ENCODE assay signal across 10 mouse cellular contexts in the genomic region with DNA sequence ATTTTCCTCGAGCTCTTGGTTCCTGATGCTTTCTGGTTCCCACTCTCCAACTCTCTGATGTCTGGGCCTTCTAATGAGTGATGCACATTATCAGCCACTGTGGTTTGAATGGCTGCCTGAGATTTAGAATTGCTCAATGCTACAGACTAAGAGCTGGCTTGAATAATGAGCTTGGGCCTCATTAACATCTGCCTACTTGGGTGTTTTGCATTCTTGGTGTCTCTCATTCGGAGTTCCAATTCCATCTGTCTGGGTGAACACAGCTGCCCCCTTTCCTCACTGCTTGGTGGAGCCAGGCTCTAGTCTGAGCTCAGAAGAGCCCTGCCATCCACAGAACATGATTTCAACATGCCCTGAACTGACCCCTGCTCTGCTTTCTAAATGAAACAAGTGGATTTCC.
DNase-seq lines count a peak whose midpoint lies in the region; ATAC-seq and TF ChIP-seq lines count a peak whose summit lies in the region.
"Had no signal": no experiment of that assay in that cellular context is flagged by ENCODE, and none has a peak within 500 bp of the region (broad histone marks: within the 10 kb centered on the region; RNA-seq: fewer than 3 reads in every experiment).

No protein-coding gene starts in this region.

- no peak for TF ChIP-seq CTCF in lung, adult 2 months (IDR thresholded peaks at IDR 0.05; ENCODE audit: insufficient read depth, low read length)
- TF ChIP-seq CTCF in thymus, adult 2 months (IDR thresholded peaks at IDR 0.05; ENCODE audit: borderline replicate concordance, control insufficient read depth, extremely low read depth, insufficient read depth, low read length, poor library complexity) = no peak

- 0 out of 2 replicates have a peak, but pooled peaks have one; percentile 34 for ATAC-seq in lung, embryonic 16.5 days (ENCODE audit: low read depth)

- no peak overlapping the region for H3K27ac ChIP-seq in lung, embryonic 16.5 days (ENCODE audit: low read length)
- no peak overlapping the region for H3K27ac ChIP-seq in thymus, adult 2 months (ENCODE audit: control insufficient read depth, insufficient read depth, low read length)
- H3K27ac ChIP-seq: kidney, postnatal 0 days; liver, embryonic 14.5 days had no signal

- TF ChIP-seq POLR2A in lung, adult 2 months (IDR thresholded peaks at IDR 0.05; ENCODE audit: borderline replicate concordance, extremely low read depth, low read depth, low read length) = no peak
- TF ChIP-seq POLR2A in myocyte (IDR thresholded peaks at IDR 0.05; ENCODE audit: insufficient read length, low read depth) = no peak
- no peak for TF ChIP-seq POLR2A in thymus, adult 2 months (IDR thresholded peaks at IDR 0.05; ENCODE audit: control insufficient read depth, extremely low read depth, insufficient read depth, low read length, poor library complexity)

- 35% methylated on average over 2 of the region's 2 CpGs for WGBS in lung, embryonic 16.5 days
- 55% methylated on average over 2 of the region's 2 CpGs for WGBS in lung, adult 2 months
- 91% methylated on average over 2 of the region's 2 CpGs for WGBS in thymus, adult 2 months

- no peaks in the 10 kb centered on the region for H3K9me3 ChIP-seq in lung, embryonic 16.5 days (ENCODE audit: control insufficient read depth, low read length)

- no peaks in the 10 kb centered on the region for H3K79me2 ChIP-seq in myocyte (ENCODE audit: control insufficient read depth, insufficient read depth)

- peak; percentile 19 for DNase-seq in adrenal gland, adult 2 months
- no peak for DNase-seq in adrenal gland, adult 8-10 months
- no peak for DNase-seq in lung, adult 2 months
- DNase-seq in heart, postnatal 25 days (ENCODE audit: low spot score) = peak; percentile 22
- DNase-seq in kidney, adult 9 months = no peak
- DNase-seq in thymus, adult 2 months = no peak

- H3K4me3 ChIP-seq in lung, embryonic 16.5 days (ENCODE audit: low read length) = no peak overlapping the region
- no peak overlapping the region for H3K4me3 ChIP-seq in lung, adult 2 months (replicated peaks; ENCODE audit: extremely low read depth, low read depth, low read length)
- H3K4me3 ChIP-seq in myocyte = no peak overlapping the region
- no peak overlapping the region for H3K4me3 ChIP-seq in thymus, adult 2 months (ENCODE audit: control insufficient read depth, insufficient read depth, low read length)

- H3K27me3 ChIP-seq in lung, embryonic 16.5 days (ENCODE audit: control insufficient read depth, insufficient read depth, low read depth, low read length) = no peaks in the 10 kb centered on the region
- no peaks in the 10 kb centered on the region for H3K27me3 ChIP-seq in myocyte (ENCODE audit: control insufficient read depth, insufficient read depth, insufficient read length)
- no peaks in the 10 kb centered on the region for H3K27me3 ChIP-seq in thymus, adult 2 months (ENCODE audit: control insufficient read depth, insufficient read depth, low read length)

- intact Hi-C loops in heart, postnatal 25 days (cut with DNase I) = no loop called here

- H3K9ac ChIP-seq in lung, embryonic 16.5 days (ENCODE audit: low read length) = no peak overlapping the region
- H3K9ac ChIP-seq: liver, embryonic 14.5 days had no signal

- H3K4me2 ChIP-seq in lung, embryonic 16.5 days (ENCODE audit: low read depth, low read length) = no peak overlapping the region
- no peak overlapping the region for H3K4me2 ChIP-seq in myocyte (ENCODE audit: low read depth)

- no peaks in the 10 kb centered on the region for H3K36me3 ChIP-seq in lung, embryonic 16.5 days (ENCODE audit: control insufficient read depth, insufficient read depth, low read length)
- no peaks in the 10 kb centered on the region for H3K36me3 ChIP-seq in myocyte (ENCODE audit: control insufficient read depth, insufficient read depth)
- H3K36me3 ChIP-seq in thymus, adult 2 months (ENCODE audit: control insufficient read depth, insufficient read depth, low read length) = no peaks in the 10 kb centered on the region

- H3K4me1 ChIP-seq in lung, embryonic 16.5 days (replicated peaks; ENCODE audit: control insufficient read depth, insufficient read depth, low read length) = peaks cover 23% of the 10 kb centered on the region
- H3K4me1 ChIP-seq in lung, adult 2 months (ENCODE audit: control insufficient read depth, insufficient read depth, low read length) = peaks cover 3% of the 10 kb centered on the region; the same call in 1 of the 2 replicates
- peaks cover 6% of the 10 kb centered on the region; the same call in 1 of the 2 replicates for H3K4me1 ChIP-seq in thymus, adult 2 months (replicated peaks; ENCODE audit: control insufficient read depth, insufficient read depth, low read length)

- no peak overlapping the region for H3ac ChIP-seq in myocyte (ENCODE audit: control insufficient read depth, insufficient read length)

TF ChIP-seq in myocyte, 11 proteins besides CTCF, POLR2A, EP300 and RAD21:
- TF ChIP-seq CEBPB (IDR thresholded peaks at IDR 0.05; ENCODE audit: insufficient read depth, poor library complexity, severe bottlenecking) (peak; percentile 81), MAX (IDR thresholded peaks at IDR 0.05; ENCODE audit: low read depth) (no peak), MYOG (IDR thresholded peaks at IDR 0.05; ENCODE audit: control insufficient read depth in 1 of 3, insufficient read depth in 1 of 3, insufficient read length in 2 of 3, low read depth in 2 of 3) (peak in 1 of 3 experiments; percentile 34), TCF3 (IDR thresholded peaks at IDR 0.05; ENCODE audit: insufficient read length, low read depth) (no peak), MYOD1 (IDR thresholded peaks at IDR 0.05; ENCODE audit: control insufficient read depth in 1 of 3, insufficient read length in 2 of 3, low read depth in 2 of 3) (peak in 2 of 3 experiments; percentile 33 to 40), SRF (IDR thresholded peaks at IDR 0.05; ENCODE audit: control insufficient read depth, insufficient read length, low read depth) (no peak), USF1 (IDR thresholded peaks at IDR 0.05; ENCODE audit: low read depth) (no peak), TCF12 (IDR thresholded peaks at IDR 0.05; ENCODE audit: insufficient read depth, poor library complexity, severe bottlenecking) (no peak)

Comparison
In these comparisons a context has a peak if more than half of its experiments do, and no peak if none do; other contexts are left out.
1. DNase-seq: peak in adrenal gland, adult 2 months (single experiment) and heart, postnatal 25 days (single experiment); none in adrenal gland, adult 8-10 months (single experiment), lung, adult 2 months (single experiment), kidney, adult 9 months (single experiment) and thymus, adult 2 months (single experiment).